ENCODE assay signal across 11 mouse cellular contexts in genomic region chr5:135161221-135161620, GRCm38 (mm10). TPM values are rescaled to one million over a fixed set of nuclear protein-coding genes. Genes with fewer than 3 reads are reported as not detected.
A peak's percentile ranks its signal among the peaks of the same experiment; 100 is the strongest.
DNase-seq lines count a peak whose midpoint lies in the region.
"Had no signal": no experiment of that assay in that cellular context is flagged by ENCODE, and none has a peak within 500 bp of the region (broad histone marks: within the 10 kb centered on the region; RNA-seq: fewer than 3 reads in every experiment).

No protein-coding gene starts in this region.

- 96% methylated on average over 4 of the region's 4 CpGs for WGBS in midbrain, embryonic 10.5 days

- no peaks in the 10 kb centered on the region for H3K4me1 ChIP-seq in midbrain, embryonic 10.5 days
- H3K4me1 ChIP-seq: neural tube, embryonic 13.5 days had no signal

- no peaks in the 10 kb centered on the region for H3K27me3 ChIP-seq in midbrain, embryonic 10.5 days (ENCODE audit: low read depth, poor library complexity, severe bottlenecking)
- H3K27me3 ChIP-seq: neural tube, embryonic 13.5 days had no signal

- no peak overlapping the region for H3K27ac ChIP-seq in midbrain, embryonic 10.5 days (replicated peaks)
- H3K27ac ChIP-seq: liver, embryonic 14.5 days; neural tube, embryonic 13.5 days had no signal

- intact Hi-C loops in gastrocnemius, postnatal 36 days (cut with DNase I): no loop called here

- no peak overlapping the region for H3K4me3 ChIP-seq in midbrain, embryonic 10.5 days
- H3K4me3 ChIP-seq: neural tube, embryonic 13.5 days had no signal

- H3K36me3 ChIP-seq in midbrain, embryonic 10.5 days: peaks cover 72% of the 10 kb centered on the region

- 0 out of 2 replicates have a peak, but pooled peaks cover 4% of the 10 kb centered on the region for H3K9me3 ChIP-seq in midbrain, embryonic 10.5 days (replicated peaks)
- H3K9me3 ChIP-seq: neural tube, embryonic 13.5 days had no signal

- DNase-seq in kidney, adult 18-20 months: peak; percentile 15
- DNase-seq in kidney, postnatal 14 days: no peak
- peak; percentile 64 for DNase-seq in testis, postnatal 14 days (ENCODE audit: low spot score)
- no peak for DNase-seq in testis, postnatal 10 days (ENCODE audit: low spot score)
- peak; percentile 42 to 56 for DNase-seq in gastrocnemius, postnatal 36 days
- DNase-seq in ovary, postnatal 36 days (ENCODE audit: low spot score): peak; percentile 39
- DNase-seq in MN1 (ENCODE audit: low spot score): no peak
- DNase-seq in midbrain, embryonic 10.5 days (ENCODE audit: low spot score): no peak
- DNase-seq: cerebellum, postnatal 10 days had no signal

RNA-seq across cellular contexts. Expression of gene Bcl7b, which starts 6.9 kb away (rescaled TPM):
- 10 to 100 TPM; 23.6 to 26.9 TPM for total RNA-seq in gastrocnemius, postnatal 36 days (2021)
- 49.4 and 49.5 TPM in 2 replicates for polyA plus RNA-seq in midbrain, embryonic 10.5 days (2016; fragmentation: Nextera tagmentation; extraction: Ambion mirVana)

RNA-seq across cellular contexts. Expression of gene Tbl2, which starts 11.8 kb away (rescaled TPM):
- 1 to 10 TPM; 9.7 to 9.8 TPM for total RNA-seq in gastrocnemius, postnatal 36 days (2021)
- 23.6 and 25.8 TPM in 2 replicates for polyA plus RNA-seq in midbrain, embryonic 10.5 days (2016; fragmentation: Nextera tagmentation; extraction: Ambion mirVana)

RNA-seq across cellular contexts. Expression of gene Baz1b, which starts 25.8 kb away (rescaled TPM):
- total RNA-seq in gastrocnemius, postnatal 36 days (2021): 10 to 100 TPM; 26.1 to 26.3 TPM
- polyA plus RNA-seq in midbrain, embryonic 10.5 days (2016; fragmentation: Nextera tagmentation; extraction: Ambion mirVana): 49.3 and 51.5 TPM in 2 replicates

Comparison
In these comparisons a context has a peak if more than half of its experiments do, and no peak if none do; other contexts are left out.
1. DNase-seq: peak in kidney, adult 18-20 months (single experiment), testis, postnatal 14 days (single experiment), gastrocnemius, postnatal 36 days (2 of 2) and ovary, postnatal 36 days (single experiment); none in kidney, postnatal 14 days (single experiment), testis, postnatal 10 days (single experiment), MN1 (single experiment) and midbrain, embryonic 10.5 days (single experiment).